Comparison of ENCODE assay signal across 8 mouse cellular contexts in genomic region chr1:180547751-180548669, GRCm38 (mm10). TPM values are rescaled to one million over a fixed set of nuclear protein-coding genes. Genes with fewer than 3 reads are reported as not detected.
A peak's percentile ranks its signal among the peaks of the same experiment; 100 is the strongest.
DNase-seq lines count a peak whose midpoint lies in the region; ATAC-seq lines count a peak whose summit lies in the region.

No protein-coding gene starts in this region.

- H3K36me3 ChIP-seq in heart, embryonic 14.5 days (ENCODE audit: control insufficient read depth, insufficient read depth, low read length): no peaks in the 10 kb centered on the region
- no peaks in the 10 kb centered on the region for H3K36me3 ChIP-seq in midbrain, embryonic 16.5 days (ENCODE audit: control insufficient read depth, insufficient read depth, low read length)

- peak overlapping the region; percentile 60 for H3K4me2 ChIP-seq in heart, embryonic 14.5 days (ENCODE audit: low read length)
- H3K4me2 ChIP-seq in midbrain, embryonic 16.5 days (ENCODE audit: low read length): peak overlapping the region; percentile 45

- H3K9me3 ChIP-seq in heart, embryonic 14.5 days (ENCODE audit: control insufficient read depth, low read length): no peaks in the 10 kb centered on the region
- no peaks in the 10 kb centered on the region for H3K9me3 ChIP-seq in midbrain, embryonic 16.5 days (replicated peaks; ENCODE audit: control insufficient read depth, low read length, poor library complexity, severe bottlenecking)

- H3K4me1 ChIP-seq in heart, embryonic 14.5 days (ENCODE audit: control insufficient read depth in 2 of 2, insufficient read depth in 2 of 2, low read length in 2 of 2): peaks cover 3 to 4% of the 10 kb centered on the region in 2 experiments; a peak in 3 of 4 replicates
- peaks cover 13% of the 10 kb centered on the region for H3K4me1 ChIP-seq in midbrain, embryonic 16.5 days (ENCODE audit: control insufficient read depth, insufficient read depth, low read length)

- DNase-seq in adrenal gland, adult (ENCODE audit: inconsistent age in 2 of 2, low spot score in 1 of 2): peak; percentile 38 to 58
- DNase-seq in adrenal gland, adult 8-10 months: no peak
- peak; percentile 35 to 54 for DNase-seq in adrenal gland, postnatal 36 days
- peak; percentile 53 to 55 for DNase-seq in kidney, postnatal 36 days
- no peak for DNase-seq in frontal cortex, postnatal 14 days (ENCODE audit: low spot score in 2 of 2)
- DNase-seq in layer of hippocampus, postnatal 25 days (ENCODE audit: extremely low spot score in 1 of 2, low spot score in 1 of 2): no peak

- peak overlapping the region in 1 of 2 experiments; percentile 18; a peak in 1 of 4 replicates for H3K4me3 ChIP-seq in heart, embryonic 14.5 days (ENCODE audit: control insufficient read depth in 1 of 2, insufficient read depth in 1 of 2, low read depth in 1 of 2, low read length in 2 of 2)
- 0 out of 2 replicates have a peak overlapping the region, but pooled peaks have one; percentile 5 for H3K4me3 ChIP-seq in midbrain, embryonic 16.5 days (ENCODE audit: low read depth, low read length)

- WGBS in heart, embryonic 14.5 days: 2% methylated on average over 15 of the region's 16 CpGs
- WGBS in midbrain, embryonic 16.5 days: under 1% methylated on average over 16 of the region's 16 CpGs

- peaks cover 42% of the 10 kb centered on the region for H3K27me3 ChIP-seq in heart, embryonic 14.5 days (ENCODE audit: control insufficient read depth, insufficient read depth, low read length)
- no peaks in the 10 kb centered on the region for H3K27me3 ChIP-seq in midbrain, embryonic 16.5 days (ENCODE audit: control insufficient read depth, insufficient read depth, low read depth, low read length)

- H3K9ac ChIP-seq in heart, embryonic 14.5 days (ENCODE audit: low read length): peak overlapping the region; percentile 40
- H3K9ac ChIP-seq in midbrain, embryonic 16.5 days (ENCODE audit: low read depth, low read length): 0 out of 2 replicates have a peak overlapping the region, but pooled peaks have one; percentile 31

- H3K27ac ChIP-seq in heart, embryonic 14.5 days (replicated peaks in 1 of 2; ENCODE audit: control insufficient read depth in 1 of 2, insufficient read depth in 1 of 2, low read depth in 2 of 2, low read length in 2 of 2): no peak overlapping the region
- H3K27ac ChIP-seq in midbrain, embryonic 16.5 days (ENCODE audit: low read length): no peak overlapping the region

- ATAC-seq in heart, embryonic 14.5 days (ENCODE audit: insufficient number of reproducible peaks, insufficient read depth, low FRiP score, low read depth): peak; percentile 38; the same call in 1 of the 2 replicates
- peak; percentile 76 for ATAC-seq in midbrain, embryonic 16.5 days

RNA-seq across cellular contexts. Expression of gene Parp1, which starts 20.7 kb away (rescaled TPM):
- 10 to 100 TPM; 67.5 to 78.3 (median 72.4) TPM for total RNA-seq in adrenal gland, adult 8-10 months (2022)
- total RNA-seq in adrenal gland, postnatal 36 days (2021): 10 to 100 TPM; 68.0 to 91.2 TPM
- polyA plus RNA-seq in heart, embryonic 14.5 days (2014; fragmentation: Nextera tagmentation; extraction: Ambion mirVana): 78.1 and 85.2 TPM in 2 replicates
- polyA plus RNA-seq in midbrain, embryonic 16.5 days (2015; fragmentation: Nextera tagmentation; extraction: Ambion mirVana): 75.6 and 84.0 TPM in 2 replicates
- 100 to 1,000 TPM; 148 to 156 TPM for total RNA-seq in layer of hippocampus, postnatal 25 days (2021)

Comparison
In these comparisons a context has a peak if more than half of its experiments do, and no peak if none do; other contexts are left out.
1. DNase-seq: peak in adrenal gland, adult (2 of 2), adrenal gland, postnatal 36 days (2 of 2) and kidney, postnatal 36 days (2 of 2); none in adrenal gland, adult 8-10 months (single experiment), frontal cortex, postnatal 14 days (0 of 2) and layer of hippocampus, postnatal 25 days (0 of 2).